Mouse (Mus musculus) limb, embryonic 15.5 days (tissue): ENCODE measurements at regions not wholly inside any gene's neighbourhood (a gene's known extent, or its start where the extent isn't known, plus 50 kb on each side); places are given as distances from the start of the nearest gene placed in this dataset.

Experiments used
- ATAC-seq: fragments of 200-750 bp; cut with Nextera tagmentation; 2 replicates; pipeline ENCODE4 v1.8.0; 2017; ENCODE audit warnings: low read depth, moderate TSS enrichment; ENCODE audit not compliant: insufficient number of reproducible peaks, low FRiP score, low TSS enrichment
- H3K27ac ChIP-seq: fragments of 300-500 bp; sonication (generic); 2 replicates; pipeline ENCODE4 v1.5.1; 2015; ENCODE audit warnings: moderate library complexity, mild to moderate bottlenecking, inconsistent platforms
- H3K27me3 ChIP-seq: fragments of 300-500 bp; sonication (generic); 2 replicates; pipeline ENCODE4 v1.6.1; 2015; ENCODE audit warnings: inconsistent platforms
- H3K36me3 ChIP-seq: fragments of 300-500 bp; sonication (generic); 2 replicates; pipeline ENCODE4 v1.6.1; 2015; ENCODE audit warnings: inconsistent platforms
- H3K4me1 ChIP-seq: fragments of 300-500 bp; sonication (generic); 2 replicates; pipeline ENCODE4 v1.6.1; 2015; ENCODE audit warnings: inconsistent platforms
- H3K4me2 ChIP-seq: fragments of 300-500 bp; sonication (generic); 2 replicates; pipeline ENCODE4 v1.6.1; 2015; ENCODE audit warnings: mild to moderate bottlenecking, inconsistent platforms
- H3K4me3 ChIP-seq: fragments of 300-500 bp; sonication (generic); 2 replicates; pipeline ENCODE4 v1.5.1; 2015; ENCODE audit warnings: mild to moderate bottlenecking, inconsistent platforms
- H3K9ac ChIP-seq: fragments of 300-500 bp; sonication (generic); 2 replicates; pipeline ENCODE4 v1.6.1; 2015; ENCODE audit warnings: inconsistent platforms
- H3K9me3 ChIP-seq: fragments of 300-500 bp; sonication (generic); 2 replicates; pipeline ENCODE4 v1.6.1; 2016; ENCODE audit warnings: inconsistent platforms
- WGBS: fragments of 180-500 bp; shearing (Covaris S2); methylation state at CpG from one replicate; pipeline ENCODE4 v1.1.7; 2015; 5-methylcytosine and 5-hydroxymethylcytosine counted together

DNA sequence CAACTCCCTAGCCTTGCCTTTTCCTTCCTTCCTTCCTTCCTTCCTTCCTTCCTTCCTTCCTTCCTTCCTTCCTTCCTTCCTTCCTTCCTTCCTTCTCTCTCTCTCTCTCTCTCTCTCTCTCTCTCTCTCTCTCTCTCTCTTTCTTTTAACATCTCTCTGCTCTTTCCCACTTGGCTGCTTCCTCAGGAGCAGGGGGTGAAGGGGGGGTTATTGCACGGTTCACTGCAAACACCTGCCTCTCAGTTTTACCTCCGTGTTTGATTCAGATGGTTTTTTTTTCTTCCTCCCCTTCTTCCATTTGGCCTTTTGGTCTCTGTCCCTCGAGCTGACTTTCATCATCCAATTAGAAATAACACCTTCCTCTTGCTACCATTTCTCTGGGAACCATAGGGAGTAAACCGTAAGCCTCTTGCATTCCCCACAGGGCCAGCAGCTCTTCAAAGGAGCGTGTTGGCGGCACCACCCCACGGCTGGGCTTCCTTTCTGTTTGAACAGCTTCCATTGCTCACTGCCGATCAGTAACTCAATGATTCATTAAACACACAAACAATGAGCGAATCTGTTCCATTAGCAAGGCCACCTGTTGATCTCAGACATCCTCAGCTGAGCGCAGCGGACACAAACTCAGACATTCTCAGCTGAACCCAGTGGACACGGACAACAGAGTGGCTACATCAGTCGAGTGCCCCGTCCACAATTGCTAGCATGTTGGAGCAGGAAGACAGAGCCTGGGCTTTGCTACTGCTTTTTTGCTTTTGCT, 318.4 kb upstream of the Gm15217 start:
- Histone ChIP-seq H3K4me3 (no peak overlapping the region), H3K9me3 (no peaks in the 10 kb centered on the region), H3K27ac (no peak overlapping the region), H3K36me3 (no peaks in the 10 kb centered on the region), H3K27me3 (no peaks in the 10 kb centered on the region), H3K4me2 (no peak overlapping the region), H3K4me1 (no peaks in the 10 kb centered on the region; the same call in 1 of the 2 replicates), H3K9ac (no peak overlapping the region)
- WGBS = 38% methylated on average over 14 of the region's 14 CpGs
- ATAC-seq = no peak

DNA sequence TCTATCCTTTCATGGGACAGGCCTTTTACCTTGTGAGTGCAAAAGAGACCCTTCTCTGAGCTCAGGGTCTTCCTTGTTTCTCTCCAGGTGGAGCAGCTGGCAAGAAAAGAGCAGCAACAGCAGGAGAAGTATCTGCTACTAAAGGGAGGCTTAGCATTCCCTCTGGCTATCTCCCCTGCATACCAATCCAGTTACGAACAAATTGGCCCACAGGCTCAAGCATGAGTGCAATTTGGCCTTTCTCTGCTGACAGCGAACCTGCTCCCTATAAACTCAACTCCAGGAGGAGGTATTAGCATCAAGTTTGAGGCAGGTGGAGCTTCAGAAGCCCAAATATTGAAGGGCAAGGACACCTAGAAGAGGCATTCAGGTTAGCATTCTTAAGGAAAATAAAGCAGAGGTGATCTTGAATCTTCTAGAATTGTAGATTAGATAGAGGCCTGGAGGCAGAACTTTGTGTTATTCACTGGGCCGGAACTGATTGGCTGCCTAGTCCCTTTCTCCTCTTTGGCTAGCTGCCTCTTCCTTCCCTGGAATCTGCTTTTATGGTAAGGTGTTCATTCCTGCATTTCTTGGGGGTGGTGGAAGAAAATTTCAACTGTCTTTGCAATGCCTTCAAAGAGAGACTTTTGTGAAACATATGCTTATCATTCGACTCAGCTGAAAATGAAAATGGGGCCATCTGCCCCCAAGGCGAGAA, 312.0 kb upstream of the Gm15217 start:
- no peak for ATAC-seq
- WGBS = 44% methylated on average over 5 of the region's 5 CpGs
- H3K27ac ChIP-seq = peak overlapping the region; percentile 29; the same call in 1 of the 2 replicates

DNA sequence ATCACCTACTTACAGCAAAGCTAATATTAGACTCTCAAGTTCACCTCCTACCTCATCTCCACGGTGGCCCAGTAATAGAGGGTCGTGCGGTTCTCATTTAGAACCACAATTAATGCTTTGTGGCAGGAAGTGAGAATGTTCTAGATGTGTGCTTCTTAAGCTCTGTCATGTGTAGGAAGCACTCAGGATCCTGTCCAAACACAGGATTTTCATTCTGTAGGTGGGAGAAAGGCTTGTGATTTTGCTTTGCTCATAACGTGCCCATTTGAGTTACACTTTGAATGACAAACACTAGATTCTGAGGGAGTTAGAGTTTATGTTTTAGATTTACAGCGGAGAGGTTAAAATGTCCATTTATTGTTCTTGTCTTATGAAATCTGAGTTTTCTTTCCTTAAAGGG, 308.0 kb upstream of the Gm15217 start:
- H3K27ac ChIP-seq = no peak overlapping the region
- H3K4me2 ChIP-seq = no peak overlapping the region
- no peaks in the 10 kb centered on the region for H3K27me3 ChIP-seq
- no peaks in the 10 kb centered on the region for H3K36me3 ChIP-seq
- ATAC-seq = no peak
- H3K9me3 ChIP-seq = no peaks in the 10 kb centered on the region
- H3K9ac ChIP-seq = no peak overlapping the region
- peaks cover 19% of the 10 kb centered on the region for H3K4me1 ChIP-seq
- H3K4me3 ChIP-seq = no peak overlapping the region
- 71% methylated on average over 5 of the region's 5 CpGs for WGBS

More for the DNA sequence above, 312.0 kb upstream of the Gm15217 start:
- Histone ChIP-seq H3K27me3 (no peaks in the 10 kb centered on the region), H3K9ac (no peak overlapping the region), H3K4me1 (peaks cover 11% of the 10 kb centered on the region), H3K36me3 (no peaks in the 10 kb centered on the region), H3K4me2 (no peak overlapping the region), H3K4me3 (no peak overlapping the region), H3K9me3 (no peaks in the 10 kb centered on the region)

DNA sequence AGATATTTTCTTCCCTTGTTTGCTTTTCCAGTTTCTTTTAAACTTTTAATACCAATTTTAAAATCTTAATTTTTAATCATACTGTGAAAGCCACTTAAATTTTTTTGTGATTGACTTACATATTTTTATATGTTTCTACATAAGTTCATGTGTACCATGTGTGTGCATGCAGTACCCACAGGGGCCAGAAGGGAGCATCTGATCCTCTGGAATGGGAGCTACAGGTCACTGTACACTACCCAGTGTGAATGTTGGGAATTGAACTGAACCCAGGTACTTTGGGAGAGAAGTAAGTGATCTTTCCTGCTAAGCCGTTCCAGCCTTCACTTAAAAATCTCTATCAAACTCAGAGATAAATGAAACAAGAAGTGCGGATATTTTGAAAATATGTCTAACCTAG, 302.5 kb upstream of the Gm15217 start:
- no peak for ATAC-seq
- H3K4me3 ChIP-seq = no peak overlapping the region
- 86% methylated on average over 2 of the region's 2 CpGs for WGBS
- no peak overlapping the region for H3K4me2 ChIP-seq
- no peaks in the 10 kb centered on the region for H3K36me3 ChIP-seq
- 0 out of 2 replicates have a peak, but pooled peaks cover 7% of the 10 kb centered on the region for H3K4me1 ChIP-seq
- H3K27me3 ChIP-seq = no peaks in the 10 kb centered on the region
- no peak overlapping the region for H3K27ac ChIP-seq
- H3K9ac ChIP-seq = no peak overlapping the region
- H3K9me3 ChIP-seq = no peaks in the 10 kb centered on the region

DNA sequence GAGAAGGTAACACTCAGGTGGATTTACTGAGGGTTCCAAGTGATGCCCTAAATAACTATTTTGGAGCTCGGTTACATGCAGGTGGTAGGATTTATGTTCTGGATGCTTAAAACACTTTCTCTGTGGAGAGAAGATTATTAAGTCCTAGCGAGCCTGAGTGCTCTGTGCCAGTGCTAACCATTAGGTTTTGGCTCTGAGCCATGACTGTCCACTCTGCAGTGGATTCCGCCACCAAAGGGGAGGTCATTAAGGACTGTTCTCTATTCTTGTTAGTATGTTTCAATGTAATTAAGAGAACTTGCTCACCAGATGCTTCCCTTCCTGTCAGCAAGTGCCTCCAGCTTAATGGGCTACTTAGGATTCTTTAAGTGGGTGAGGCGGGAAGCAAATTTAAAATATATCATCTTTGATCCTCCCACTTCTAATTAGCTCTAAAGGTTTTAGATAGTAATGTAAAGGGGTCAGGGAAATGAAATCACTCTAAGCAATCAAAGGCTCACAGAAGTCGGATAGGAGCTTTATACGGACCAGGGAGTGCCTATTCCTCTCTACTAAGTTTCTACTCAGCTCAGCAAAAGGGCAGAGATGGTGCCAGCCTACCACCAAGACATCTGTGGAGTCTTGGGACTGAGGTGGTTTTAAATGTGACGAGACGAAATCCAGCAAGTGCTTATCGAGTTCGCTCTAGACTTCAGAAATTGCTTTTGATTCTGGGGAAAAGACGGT, 301.6 kb upstream of the Gm15217 start:
- 39% methylated on average over 11 of the region's 11 CpGs for WGBS
- no peak for ATAC-seq
- Histone ChIP-seq H3K36me3 (no peaks in the 10 kb centered on the region), H3K4me3 (no peak overlapping the region), H3K9me3 (no peaks in the 10 kb centered on the region), H3K4me2 (no peak overlapping the region), H3K27me3 (no peaks in the 10 kb centered on the region), H3K4me1 (0 out of 2 replicates have a peak, but pooled peaks cover 7% of the 10 kb centered on the region), H3K27ac (no peak overlapping the region), H3K9ac (no peak overlapping the region)

DNA sequence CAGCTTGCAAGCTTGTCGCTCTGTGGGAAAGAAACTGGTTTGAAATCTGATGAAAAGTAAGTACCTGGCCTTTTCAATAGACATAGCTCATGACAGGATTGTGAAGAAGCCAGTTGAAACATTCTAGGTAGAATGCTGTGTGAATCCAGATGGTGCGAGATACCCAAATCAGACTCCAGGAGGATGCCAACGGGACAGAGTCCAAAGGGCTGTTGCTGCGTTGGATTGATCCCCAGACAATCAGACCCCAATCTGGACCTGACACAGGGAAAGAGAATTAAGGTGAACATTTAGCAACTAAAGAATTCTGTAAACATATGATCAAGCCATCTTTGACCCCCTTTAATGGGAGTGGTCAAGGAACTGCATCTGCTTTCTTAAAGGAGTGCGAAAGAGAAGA, 296.6 kb upstream of the Gm15217 start:
- 80% methylated on average over 5 of the region's 5 CpGs for WGBS
- no peak overlapping the region for H3K27ac ChIP-seq
- H3K9ac ChIP-seq = no peak overlapping the region

DNA sequence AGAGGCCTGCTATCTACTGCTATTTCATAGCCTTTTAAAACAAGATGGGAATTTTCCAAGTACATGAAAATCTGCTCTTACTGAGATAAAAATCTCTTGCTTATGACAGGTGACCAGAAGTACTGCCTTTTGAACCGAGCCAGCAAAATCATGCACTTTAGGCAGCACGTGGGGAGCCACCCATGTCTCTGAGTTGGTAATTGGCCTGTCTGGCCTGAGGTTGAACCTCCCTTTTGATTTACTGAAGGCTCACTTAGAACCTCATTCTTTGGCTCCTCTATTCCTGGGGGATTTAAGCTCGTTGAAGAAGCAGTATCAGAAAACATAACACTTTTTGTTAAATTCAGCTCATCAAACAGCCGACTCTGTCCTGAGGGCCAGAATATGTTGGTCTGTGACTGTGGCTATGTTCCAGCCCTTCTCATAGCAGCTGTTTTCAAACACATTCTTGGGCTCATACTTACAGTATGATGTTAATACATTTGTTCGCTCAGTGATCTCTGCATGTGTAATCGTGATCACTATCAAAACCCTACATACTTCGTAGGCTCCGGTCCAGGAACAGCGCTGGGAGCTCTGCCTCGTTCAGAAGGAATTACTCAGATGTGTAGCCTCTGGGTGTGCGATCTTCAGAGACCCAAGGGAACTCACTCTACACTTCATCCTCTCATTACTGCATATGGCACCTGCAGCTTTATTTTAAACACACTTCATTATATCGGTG, 290.1 kb upstream of the Gm15217 start:
- 38% methylated on average over 12 of the region's 12 CpGs for WGBS

More for the DNA sequence above, 296.6 kb upstream of the Gm15217 start:
- no peaks in the 10 kb centered on the region for H3K36me3 ChIP-seq
- H3K4me2 ChIP-seq = no peak overlapping the region
- H3K4me3 ChIP-seq = no peak overlapping the region
- H3K4me1 ChIP-seq = no peaks in the 10 kb centered on the region
- no peaks in the 10 kb centered on the region for H3K27me3 ChIP-seq
- H3K9me3 ChIP-seq = no peaks in the 10 kb centered on the region
- ATAC-seq = no peak

DNA sequence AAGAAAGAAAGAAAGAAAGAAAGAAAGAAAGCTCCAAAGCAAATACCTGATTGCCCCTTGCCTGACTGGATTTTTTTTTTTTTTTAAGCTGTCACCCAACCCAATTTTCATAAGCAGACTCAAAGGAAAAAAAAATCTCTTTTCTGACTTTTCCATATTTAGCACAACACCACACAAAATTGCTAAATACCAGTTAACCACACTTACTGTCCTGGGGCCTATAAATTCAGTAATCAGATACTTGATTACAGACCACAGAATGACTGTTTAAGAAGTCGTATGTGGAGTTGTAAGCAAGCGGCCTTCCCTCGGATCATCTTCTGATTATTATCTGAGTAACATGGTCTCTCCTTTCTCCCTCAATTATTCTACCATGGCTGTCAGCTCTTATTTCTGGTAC, 263.3 kb upstream of the Gm15217 start:
- H3K36me3 ChIP-seq = no peaks in the 10 kb centered on the region
- H3K9me3 ChIP-seq = no peaks in the 10 kb centered on the region
- H3K4me2 ChIP-seq = no peak overlapping the region
- no peaks in the 10 kb centered on the region for H3K27me3 ChIP-seq
- no peak for ATAC-seq
- no peak overlapping the region for H3K9ac ChIP-seq
- no peak overlapping the region for H3K27ac ChIP-seq
- H3K4me3 ChIP-seq = no peak overlapping the region
- H3K4me1 ChIP-seq = no peaks in the 10 kb centered on the region
- 48% methylated on average over 3 of the region's 3 CpGs for WGBS

More for the DNA sequence above, 290.1 kb upstream of the Gm15217 start:
- ATAC-seq = peak; percentile 67; the same call in 1 of the 2 replicates
- no peaks in the 10 kb centered on the region for H3K27me3 ChIP-seq
- no peaks in the 10 kb centered on the region for H3K9me3 ChIP-seq
- H3K36me3 ChIP-seq = no peaks in the 10 kb centered on the region
- no peak overlapping the region for H3K4me2 ChIP-seq
- no peak overlapping the region for H3K4me3 ChIP-seq
- no peaks in the 10 kb centered on the region for H3K4me1 ChIP-seq
- H3K9ac ChIP-seq = no peak overlapping the region
- 0 out of 2 replicates have a peak overlapping the region, but pooled peaks have one; percentile 11 for H3K27ac ChIP-seq

DNA sequence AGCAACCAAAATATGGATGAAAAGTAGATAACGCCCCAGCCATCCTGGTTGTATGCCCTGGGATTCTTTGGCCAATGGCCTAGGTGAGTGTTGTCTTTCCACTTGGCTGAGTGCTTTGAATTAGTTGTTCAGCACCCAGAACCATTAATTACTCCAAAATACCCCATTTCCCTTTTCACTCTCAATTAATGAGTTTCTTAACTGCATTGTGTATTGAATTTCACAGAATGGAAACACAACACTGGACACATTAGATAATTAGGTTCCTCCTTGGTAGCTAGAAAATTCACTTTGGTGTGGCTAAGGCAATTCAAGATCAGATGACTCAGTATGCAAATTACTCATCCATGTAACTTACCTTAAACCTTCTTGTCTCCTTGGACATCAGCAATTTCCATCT, 252.7 kb upstream of the Gm15217 start:
- Histone ChIP-seq H3K9ac (no peak overlapping the region), H3K9me3 (no peaks in the 10 kb centered on the region), H3K27ac (no peak overlapping the region), H3K4me1 (no peaks in the 10 kb centered on the region), H3K36me3 (no peaks in the 10 kb centered on the region), H3K4me3 (no peak overlapping the region), H3K27me3 (no peaks in the 10 kb centered on the region), H3K4me2 (no peak overlapping the region)
- WGBS = 93% methylated on average over 1 of the region's 1 CpGs
- no peak for ATAC-seq

DNA sequence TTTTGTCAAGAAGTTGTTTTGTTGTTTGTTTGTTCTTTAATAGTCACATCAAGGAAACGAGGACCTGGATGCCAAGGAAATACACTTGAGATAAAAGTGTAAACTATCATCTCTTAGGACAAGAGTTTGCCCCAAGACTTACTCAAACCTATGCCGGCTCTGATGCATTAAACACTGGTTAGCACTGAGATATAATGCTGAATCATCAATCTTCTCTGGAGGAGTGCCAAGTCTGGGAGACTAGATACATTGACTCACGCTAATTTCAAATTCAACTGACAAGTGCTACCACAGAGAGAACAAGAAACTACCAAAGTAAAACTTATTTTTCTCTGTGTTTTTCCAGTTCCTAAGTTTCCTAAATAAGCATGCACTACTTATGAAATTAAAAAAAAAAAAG, 249.5 kb upstream of the Gm15217 start:
- H3K4me1 ChIP-seq = no peaks in the 10 kb centered on the region
- no peak overlapping the region for H3K27ac ChIP-seq
- H3K27me3 ChIP-seq = no peaks in the 10 kb centered on the region
- H3K9me3 ChIP-seq = no peaks in the 10 kb centered on the region
- H3K4me3 ChIP-seq = no peak overlapping the region
- H3K36me3 ChIP-seq = no peaks in the 10 kb centered on the region
- no peak overlapping the region for H3K4me2 ChIP-seq
- 62% methylated on average over 3 of the region's 3 CpGs for WGBS
- no peak overlapping the region for H3K9ac ChIP-seq
- ATAC-seq = no peak

DNA sequence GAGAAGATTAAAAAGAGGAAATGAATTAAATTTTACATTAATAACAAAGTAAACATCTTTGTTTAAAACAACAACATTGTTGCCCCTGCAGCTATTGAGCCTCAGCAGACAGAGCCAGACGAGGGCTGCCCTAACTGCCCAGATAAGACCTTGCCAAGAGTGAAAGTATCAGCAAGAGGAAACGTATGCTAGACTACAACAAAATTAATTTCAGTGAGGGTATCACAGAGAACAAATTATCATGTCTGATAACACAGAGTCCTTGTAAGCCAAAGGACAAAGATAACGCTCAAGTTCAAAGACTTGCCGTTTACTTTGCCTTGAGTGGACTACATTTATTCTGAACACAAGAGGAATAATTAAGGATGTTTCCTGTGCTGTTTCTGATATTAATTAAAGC, 235.0 kb upstream of the Gm15217 start:
- Histone ChIP-seq H3K36me3 (no peaks in the 10 kb centered on the region), H3K4me3 (no peak overlapping the region), H3K4me2 (no peak overlapping the region), H3K9me3 (no peaks in the 10 kb centered on the region), H3K27me3 (no peaks in the 10 kb centered on the region), H3K9ac (no peak overlapping the region), H3K4me1 (peaks cover 7% of the 10 kb centered on the region; the same call in 1 of the 2 replicates), H3K27ac (no peak overlapping the region)
- no peak for ATAC-seq
- WGBS = 62% methylated on average over 4 of the region's 4 CpGs
